Mouse (Mus musculus) thymus, postnatal 25 days (tissue): ENCODE measurements around the gene Pa2g4.

Experiments used
- DNase-seq: peaks from one replicate; pipeline ENCODE4 v3.0.0; 2022

Pa2g4 gene

GRCm38 (mm10) chr10:128535206-128535605 is 30.6 kb downstream of the Pa2g4 start:
- DNase-seq: no peak

DNA sequence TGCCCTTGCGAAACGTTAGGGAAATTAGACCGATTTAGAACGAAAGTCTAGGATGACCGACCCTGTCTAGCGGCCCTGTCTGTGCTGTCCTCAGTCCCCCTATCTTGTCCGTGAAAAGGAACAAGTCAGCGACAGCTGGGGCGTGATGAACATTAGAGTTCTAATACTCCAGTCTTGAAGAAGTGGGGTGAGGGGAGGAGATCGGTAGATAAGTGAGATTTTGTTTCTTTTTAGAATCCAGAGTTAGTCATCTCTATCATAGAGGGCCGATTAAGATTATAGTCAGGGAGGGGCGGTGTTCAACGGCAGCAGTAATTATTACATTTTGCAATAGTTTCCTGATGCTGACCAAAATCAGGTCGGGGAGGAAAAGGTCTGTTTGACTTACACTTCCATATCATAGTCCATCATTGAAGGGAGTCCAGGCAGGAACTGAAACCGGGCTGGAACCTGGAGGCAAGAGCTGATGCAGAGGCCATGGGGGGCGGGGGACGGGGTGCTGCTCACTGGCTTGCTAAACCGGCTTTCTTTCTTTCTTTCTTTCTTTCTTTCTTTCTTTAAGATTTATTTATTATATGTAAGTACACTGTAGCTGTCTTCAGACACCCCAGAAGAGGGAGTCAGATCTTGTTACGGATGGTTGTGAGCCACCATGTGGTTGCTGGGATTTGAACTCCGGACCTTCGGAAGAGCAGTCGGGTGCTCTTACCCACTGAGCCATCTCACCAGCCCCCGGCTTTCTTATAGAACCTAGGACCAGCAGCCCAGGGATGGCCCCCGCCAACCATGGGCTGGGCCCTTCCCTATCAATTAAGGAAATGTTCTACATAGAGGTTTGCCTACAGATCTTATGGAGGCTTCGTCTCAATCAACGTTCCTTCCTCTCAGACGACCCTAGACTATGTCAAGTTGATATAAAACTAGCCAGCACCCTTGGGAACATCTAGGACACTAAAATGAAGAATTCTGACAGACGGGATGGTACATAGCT is 39.1 kb downstream of the Pa2g4 start:
- DNase-seq: no peak

- DNase-seq: peak; percentile 88
Measured at GRCm38 (mm10) chr10:128525671-128526308, 40.0 kb downstream of the Pa2g4 start, which contains the start of gene Esyt1. Gene Esyt1, minus strand, starts transcription at chr10:128525871.

GRCm38 (mm10) chr10:128524732-128525662 is 40.8 kb downstream of the Pa2g4 start:
- peak; percentile 79 for DNase-seq

- peak; percentile 59 for DNase-seq
Measured at GRCm38 (mm10) chr10:128524111-128524731, 41.6 kb downstream of the Pa2g4 start.

DNA sequence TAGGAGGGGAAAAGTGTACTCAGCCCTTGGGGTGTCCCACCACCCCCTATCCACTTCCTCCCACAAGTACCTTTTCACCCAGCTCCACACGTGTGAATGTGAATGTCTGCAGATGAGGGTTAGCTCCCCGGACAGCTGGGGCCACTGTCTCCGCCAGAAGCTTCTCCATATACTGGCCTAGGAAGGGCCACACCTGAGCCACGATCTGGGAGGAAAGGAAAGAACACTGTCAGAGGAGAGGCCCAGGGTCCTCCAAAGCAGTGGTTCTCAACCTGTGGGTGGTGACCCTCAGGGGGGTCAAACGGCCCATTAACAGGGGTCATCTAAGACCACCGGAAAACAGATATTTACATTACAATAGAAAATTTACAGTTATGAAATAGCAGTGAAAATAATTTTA is 43.4 kb downstream of the Pa2g4 start:
- DNase-seq: no peak

GRCm38 (mm10) chr10:128520591-128520990 is 45.2 kb downstream of the Pa2g4 start:
- DNase-seq: no peak

DNA sequence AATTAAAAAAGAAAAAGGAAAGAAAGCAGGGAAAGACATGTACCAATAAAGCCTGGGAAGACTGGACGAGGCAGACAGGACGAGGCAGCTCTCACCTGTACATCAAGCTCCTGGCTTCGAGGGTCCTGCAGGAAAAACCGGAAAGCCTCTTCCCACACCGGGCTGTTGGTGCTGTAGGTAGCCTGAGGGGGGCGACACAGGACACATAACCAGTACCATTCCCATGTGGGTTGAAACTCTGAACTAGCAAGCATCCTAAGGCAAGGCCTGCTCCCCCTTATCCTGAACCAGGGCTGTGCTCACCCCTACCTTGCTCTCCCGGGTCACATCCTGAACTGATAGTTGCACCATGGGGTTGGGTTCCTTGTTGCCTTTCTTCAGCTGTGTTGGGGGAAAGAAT is 47.0 kb downstream of the Pa2g4 start:
- peak; percentile 59 for DNase-seq

GRCm38 (mm10) chr10:128516677-128517076 is 49.1 kb downstream of the Pa2g4 start:
- DNase-seq: no peak

DNA sequence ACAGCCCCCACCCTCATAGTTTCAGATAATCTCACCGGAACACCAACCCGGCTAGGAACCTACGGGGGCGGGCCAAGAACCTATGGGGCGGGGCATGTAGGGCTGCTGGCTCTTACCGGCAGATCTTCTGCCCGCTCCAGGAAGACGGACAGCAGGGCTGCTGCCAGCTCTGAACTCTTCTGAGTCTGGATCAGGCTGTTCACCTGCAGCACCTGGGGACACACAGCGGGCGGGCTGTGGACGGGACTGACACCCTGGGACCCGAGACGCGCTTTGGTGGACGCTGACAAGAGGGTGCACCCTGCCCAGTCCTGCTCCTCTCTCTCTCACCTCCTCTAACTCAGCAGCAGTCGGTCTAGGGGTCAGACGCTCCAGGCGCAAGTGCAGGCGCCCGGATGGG is 49.8 kb downstream of the Pa2g4 start:
- no peak for DNase-seq

- no peak for DNase-seq
Measured at GRCm38 (mm10) chr10:128515044-128515443, 50.7 kb downstream of the Pa2g4 start.

DNA sequence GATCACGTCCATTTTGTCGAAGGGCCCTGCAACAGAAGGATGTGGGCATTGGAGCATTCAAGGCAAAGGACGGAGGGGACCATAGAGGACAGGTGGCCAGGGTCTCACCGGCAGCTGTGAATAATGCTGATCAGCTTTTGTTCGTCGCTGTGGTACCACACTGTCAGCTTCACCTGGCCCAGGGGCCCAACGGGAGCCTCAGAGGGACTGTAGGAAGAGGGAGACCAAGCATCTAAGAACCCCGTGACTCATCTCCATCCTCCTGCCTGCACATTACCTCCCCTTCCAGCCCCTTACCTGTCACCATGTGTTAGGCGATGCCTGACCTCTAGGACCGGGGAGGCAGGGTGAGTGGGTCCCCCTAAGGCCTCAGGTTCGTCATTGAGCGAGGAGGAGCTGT is 54.0 kb downstream of the Pa2g4 start:
- DNase-seq: no peak

GRCm38 (mm10) chr10:128511189-128511588 is 54.6 kb downstream of the Pa2g4 start:
- no peak for DNase-seq

- DNase-seq: no peak
Measured at GRCm38 (mm10) chr10:128510301-128510700, 55.5 kb downstream of the Pa2g4 start.

DNA sequence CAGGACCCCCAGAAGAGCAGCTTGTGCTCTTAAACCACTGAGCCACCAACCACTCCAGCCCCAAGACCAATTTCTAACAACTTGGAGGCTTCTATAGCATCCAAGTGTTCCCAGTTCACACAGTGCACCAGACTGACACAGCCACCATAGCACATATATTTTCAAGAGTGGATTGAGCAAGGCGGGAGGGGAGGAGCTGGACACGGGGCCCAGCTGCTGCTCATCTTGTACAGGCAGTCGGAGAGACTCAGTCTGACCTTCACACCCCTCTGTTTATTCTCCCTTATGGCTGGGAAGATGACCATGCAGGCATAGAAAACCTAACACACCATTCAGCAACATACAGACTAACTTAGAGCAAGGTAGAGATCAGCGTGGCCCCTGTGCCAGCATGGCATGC is 56.0 kb downstream of the Pa2g4 start:
- DNase-seq: no peak

- DNase-seq: no peak
Measured at GRCm38 (mm10) chr10:128509203-128509602, 56.6 kb downstream of the Pa2g4 start.

DNA sequence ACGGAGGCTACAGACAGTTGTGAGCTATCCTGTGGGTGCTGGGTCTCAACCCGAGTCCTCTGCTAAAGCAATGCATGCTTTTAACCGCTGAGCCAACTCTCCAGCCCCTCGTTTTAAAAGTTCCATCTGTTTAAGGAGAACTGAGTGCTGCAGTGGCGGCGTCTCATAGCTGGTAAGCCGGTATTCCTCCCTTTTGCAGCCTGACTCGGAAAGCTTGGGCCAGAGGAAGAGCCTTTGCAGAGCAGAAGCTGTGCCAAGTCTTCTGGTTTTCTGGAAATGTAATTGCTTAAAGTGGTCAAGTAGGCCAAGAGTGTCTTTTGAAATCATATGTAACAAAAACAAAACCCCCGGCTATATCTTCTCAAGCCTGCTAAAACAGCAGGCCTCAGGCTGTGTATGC is 57.5 kb downstream of the Pa2g4 start:
- no peak for DNase-seq
